Mouse (Mus musculus) forebrain, embryonic 12.5 days (tissue): ENCODE measurements around the gene Sccpdh. TPM values are rescaled to one million over a fixed set of nuclear protein-coding genes. Genes with fewer than 3 reads are reported as not detected.
A peak's percentile ranks its signal among the peaks of the same experiment; 100 is the strongest.
"Not testable (repeated sequence)": the region's sequence is repeated elsewhere in the genome, so short reads cannot be mapped to it uniquely, and the experiment has no call there.

ENCODE experiments used
- ATAC-seq: fragments of 200-750 bp; cut with Nextera tagmentation; 2 replicates; pipeline ENCODE4 v1.8.0; 2017; ENCODE audit warnings: moderate TSS enrichment; ENCODE audit not compliant: low FRiP score
- H3K27ac ChIP-seq: fragments of 300-500 bp; sonication (generic); 2 replicates; pipeline ENCODE4 v1.5.1; 2016; ENCODE audit warnings: mild to moderate bottlenecking
- H3K27me3 ChIP-seq: fragments of 300-500 bp; sonication (generic); 2 replicates; pipeline ENCODE4 v1.6.1; 2016; ENCODE audit warnings: mild to moderate bottlenecking
- H3K36me3 ChIP-seq: fragments of 300-500 bp; sonication (generic); replicated peaks from 2 replicates; pipeline ENCODE4 v1.6.1; 2016; ENCODE audit warnings: mild to moderate bottlenecking
- H3K4me1 ChIP-seq: fragments of 300-500 bp; sonication (generic); 2 replicates; pipeline ENCODE4 v1.6.1; 2016
- H3K4me2 ChIP-seq: fragments of 300-500 bp; sonication (generic); 2 replicates; pipeline ENCODE4 v1.6.1; 2016; ENCODE audit warnings: mild to moderate bottlenecking, moderate library complexity
- H3K4me3 ChIP-seq: fragments of 300-500 bp; sonication (generic); replicated peaks from 2 replicates; pipeline ENCODE4 v1.5.1; 2016; ENCODE audit warnings: mild to moderate bottlenecking
- H3K9ac ChIP-seq: fragments of 300-500 bp; sonication (generic); 2 replicates; pipeline ENCODE4 v1.6.1; 2016; ENCODE audit warnings: mild to moderate bottlenecking
- H3K9me3 ChIP-seq: fragments of 300-500 bp; sonication (generic); 2 replicates; pipeline ENCODE4 v1.6.1; 2016
- WGBS: fragments of 180-500 bp; shearing (Covaris S2); methylation state at CpG from one replicate; pipeline ENCODE4 v1.1.7; 2016; 5-methylcytosine and 5-hydroxymethylcytosine counted together
- polyA plus RNA-seq: library from polyadenylated mRNA; unstranded; fragments of >200 nt; fragmentation: Nextera tagmentation; extraction: Ambion mirVana; gene quantifications from 2 replicates; pipeline ENCODE4 v1.2.1, GENCODE M21; 2016

The Sccpdh gene
- polyA plus RNA-seq, 1 experiment from 2014 or later = 83.1 TPM

GRCm38 (mm10) chr1:179645101-179645979, 22.7 kb upstream of the Sccpdh start:
- H3K4me2 ChIP-seq = peak overlapping the region; percentile 37
- H3K36me3 ChIP-seq = no peaks in the 10 kb centered on the region
- H3K27me3 ChIP-seq = no peaks in the 10 kb centered on the region
- no peaks in the 10 kb centered on the region for H3K4me1 ChIP-seq
- no peak overlapping the region for H3K9ac ChIP-seq
- WGBS = 65% methylated on average over 13 of the region's 13 CpGs
- H3K4me3 ChIP-seq = no peak overlapping the region
- no peak overlapping the region for H3K27ac ChIP-seq
- no peaks in the 10 kb centered on the region for H3K9me3 ChIP-seq
- peak; percentile 81 for ATAC-seq

GRCm38 (mm10) chr1:179645980-179646268, 22.1 kb upstream of the Sccpdh start:
- no peaks in the 10 kb centered on the region for H3K27me3 ChIP-seq
- no peak overlapping the region for H3K27ac ChIP-seq
- H3K9me3 ChIP-seq = no peaks in the 10 kb centered on the region
- no peak overlapping the region for H3K9ac ChIP-seq
- H3K4me2 ChIP-seq = peak overlapping the region; percentile 37
- no peaks in the 10 kb centered on the region for H3K36me3 ChIP-seq
- no peaks in the 10 kb centered on the region for H3K4me1 ChIP-seq
- ATAC-seq = peak; percentile 33; the same call in 1 of the 2 replicates
- WGBS = 15% methylated on average over 4 of the region's 4 CpGs
- H3K4me3 ChIP-seq = no peak overlapping the region

GRCm38 (mm10) chr1:179648678-179649077, 19.3 kb upstream of the Sccpdh start:
- not testable (repeated sequence) for H3K9ac ChIP-seq, H3K27ac ChIP-seq, H3K9me3 ChIP-seq, H3K4me1 ChIP-seq, ATAC-seq, H3K36me3 ChIP-seq, H3K27me3 ChIP-seq, H3K4me2 ChIP-seq, H3K4me3 ChIP-seq
- WGBS = 75% methylated on average over 5 of the region's 5 CpGs

- Histone ChIP-seq H3K36me3 (no peaks in the 10 kb centered on the region), H3K4me2 (no peak overlapping the region), H3K4me3 (no peak overlapping the region), H3K4me1 (no peaks in the 10 kb centered on the region), H3K9me3 (no peaks in the 10 kb centered on the region), H3K9ac (no peak overlapping the region), H3K27me3 (no peaks in the 10 kb centered on the region), H3K27ac (no peak overlapping the region)
- no peak for ATAC-seq
- WGBS = 84% methylated on average over 3 of the region's 3 CpGs
These were observed 18.7 kb upstream of the Sccpdh start for GRCm38 (mm10) chr1:179649324-179649723.

- H3K27me3 ChIP-seq = no peaks in the 10 kb centered on the region
- H3K36me3 ChIP-seq = no peaks in the 10 kb centered on the region
- H3K27ac ChIP-seq = no peak overlapping the region
- H3K9ac ChIP-seq = no peak overlapping the region
- 82% methylated on average over 4 of the region's 4 CpGs for WGBS
- no peaks in the 10 kb centered on the region for H3K4me1 ChIP-seq
- H3K9me3 ChIP-seq = no peaks in the 10 kb centered on the region
- no peak overlapping the region for H3K4me3 ChIP-seq
- no peak for ATAC-seq
- no peak overlapping the region for H3K4me2 ChIP-seq
These were observed 17.7 kb upstream of the Sccpdh start for GRCm38 (mm10) chr1:179650284-179650683.

GRCm38 (mm10) chr1:179651224-179651623, 16.8 kb upstream of the Sccpdh start:
- H3K4me1 ChIP-seq = no peaks in the 10 kb centered on the region
- no peaks in the 10 kb centered on the region for H3K9me3 ChIP-seq
- no peak overlapping the region for H3K4me3 ChIP-seq
- H3K27ac ChIP-seq = no peak overlapping the region
- H3K36me3 ChIP-seq = no peaks in the 10 kb centered on the region
- no peaks in the 10 kb centered on the region for H3K27me3 ChIP-seq
- no peak overlapping the region for H3K9ac ChIP-seq
- 85% methylated on average over 5 of the region's 5 CpGs for WGBS
- no peak overlapping the region for H3K4me2 ChIP-seq
- no peak for ATAC-seq

GRCm38 (mm10) chr1:179663065-179663464, 4.9 kb upstream of the Sccpdh start:
- no peak for ATAC-seq
- Histone ChIP-seq H3K9ac (no peak overlapping the region), H3K4me3 (no peak overlapping the region), H3K27me3 (no peaks in the 10 kb centered on the region), H3K27ac (no peak overlapping the region), H3K36me3 (no peaks in the 10 kb centered on the region), H3K4me2 (no peak overlapping the region), H3K9me3 (no peaks in the 10 kb centered on the region), H3K4me1 (peaks cover 9% of the 10 kb centered on the region; the same call in 1 of the 2 replicates)
- 85% methylated on average over 5 of the region's 5 CpGs for WGBS

- no peaks in the 10 kb centered on the region for H3K9me3 ChIP-seq
- H3K4me1 ChIP-seq = peaks cover 16% of the 10 kb centered on the region
- H3K27me3 ChIP-seq = no peaks in the 10 kb centered on the region
- H3K9ac ChIP-seq = no peak overlapping the region
- H3K4me3 ChIP-seq = no peak overlapping the region
- H3K4me2 ChIP-seq = no peak overlapping the region
- 48% methylated on average over 4 of the region's 4 CpGs for WGBS
- no peaks in the 10 kb centered on the region for H3K36me3 ChIP-seq
- H3K27ac ChIP-seq = no peak overlapping the region
- ATAC-seq = no peak
These were observed 3.6 kb upstream of the Sccpdh start for GRCm38 (mm10) chr1:179664309-179664930.

GRCm38 (mm10) chr1:179666971-179667370, 1.0 kb upstream of the Sccpdh start:
- H3K27ac ChIP-seq = no peak overlapping the region
- no peak overlapping the region for H3K4me2 ChIP-seq
- H3K9ac ChIP-seq = no peak overlapping the region
- no peaks in the 10 kb centered on the region for H3K9me3 ChIP-seq
- 67% methylated on average over 2 of the region's 2 CpGs for WGBS
- ATAC-seq = no peak
- no peak overlapping the region for H3K4me3 ChIP-seq
- H3K27me3 ChIP-seq = no peaks in the 10 kb centered on the region
- H3K36me3 ChIP-seq = peaks cover 7% of the 10 kb centered on the region
- H3K4me1 ChIP-seq = peaks cover 27% of the 10 kb centered on the region

GRCm38 (mm10) chr1:179667450-179667849, 560 bp upstream of the Sccpdh start:
- Histone ChIP-seq H3K9ac (peak overlapping the region; percentile 78), H3K27me3 (no peaks in the 10 kb centered on the region), H3K4me3 (peak overlapping the region; percentile 71), H3K27ac (peak overlapping the region; percentile 87), H3K4me1 (peaks cover 27% of the 10 kb centered on the region), H3K9me3 (no peaks in the 10 kb centered on the region), H3K4me2 (peak overlapping the region; percentile 70), H3K36me3 (peaks cover 10% of the 10 kb centered on the region)
- ATAC-seq = peak; percentile 12
- 4% methylated on average over 7 of the region's 7 CpGs for WGBS

GRCm38 (mm10) chr1:179668836-179669537, 977 bp downstream of the Sccpdh start:
- peak overlapping the region; percentile 87; the same call in 1 of the 2 replicates for H3K27ac ChIP-seq
- H3K36me3 ChIP-seq = peaks cover 24% of the 10 kb centered on the region
- no peak for ATAC-seq
- no peaks in the 10 kb centered on the region for H3K27me3 ChIP-seq
- peaks cover 27% of the 10 kb centered on the region for H3K4me1 ChIP-seq
- peak overlapping the region; percentile 70 for H3K4me2 ChIP-seq
- WGBS = 24% methylated on average over 12 of the region's 12 CpGs
- H3K9ac ChIP-seq = peak overlapping the region; percentile 78
- H3K9me3 ChIP-seq = no peaks in the 10 kb centered on the region
- peak overlapping the region; percentile 71 for H3K4me3 ChIP-seq

GRCm38 (mm10) chr1:179674355-179674754, 6.3 kb downstream of the Sccpdh start:
- Histone ChIP-seq H3K9ac (no peak overlapping the region), H3K4me1 (peaks cover 11% of the 10 kb centered on the region), H3K4me3 (no peak overlapping the region), H3K4me2 (no peak overlapping the region), H3K27ac (no peak overlapping the region), H3K9me3 (no peaks in the 10 kb centered on the region), H3K36me3 (peaks cover 58% of the 10 kb centered on the region), H3K27me3 (no peaks in the 10 kb centered on the region)
- no peak for ATAC-seq
- WGBS = 93% methylated on average over 3 of the region's 3 CpGs
